ENCODE assay signal across 23 mouse cellular contexts in the genomic region with DNA sequence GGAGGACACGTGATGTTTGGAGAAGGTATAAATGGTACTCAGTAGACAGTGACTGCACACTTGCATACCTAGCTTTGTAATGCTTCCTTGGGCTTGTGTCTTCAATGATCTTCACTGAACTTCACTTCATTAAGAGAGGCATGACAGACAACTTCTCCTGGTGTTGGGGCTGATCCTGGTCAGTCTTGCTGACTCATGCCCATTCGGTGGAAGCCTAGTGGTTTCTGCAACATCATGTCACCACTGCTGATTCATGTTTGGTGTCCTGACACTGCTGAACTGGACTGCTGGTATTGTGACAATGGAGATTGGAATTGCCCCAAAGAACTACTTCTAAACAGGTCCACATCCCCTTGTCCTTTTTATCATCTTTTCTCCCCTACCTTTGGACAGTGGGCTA.
"Had no signal": no experiment of that assay in that cellular context is flagged by ENCODE, and none has a peak within 500 bp of the region (broad histone marks: within the 10 kb centered on the region; RNA-seq: fewer than 3 reads in every experiment).

No protein-coding gene starts in this region.

- H3K27me3 ChIP-seq: hindbrain, embryonic 15.5 days; kidney, embryonic 15.5 days; limb, embryonic 13.5 days; limb, embryonic 15.5 days; liver, embryonic 12.5 days had no signal

- H3K9ac ChIP-seq: forebrain, postnatal 0 days; hindbrain, embryonic 13.5 days; hindbrain, embryonic 15.5 days; kidney, embryonic 15.5 days; limb, embryonic 13.5 days; limb, embryonic 15.5 days; liver, embryonic 12.5 days had no signal

- H3K36me3 ChIP-seq: hindbrain, embryonic 13.5 days; hindbrain, embryonic 15.5 days; kidney, embryonic 15.5 days; limb, embryonic 13.5 days; limb, embryonic 15.5 days; liver, embryonic 12.5 days had no signal

- DNase-seq: forebrain, postnatal 0 days; gastrocnemius, postnatal 14 days; gastrocnemius, postnatal 36 days; heart, adult 2 months; heart, postnatal 10 days; heart, postnatal 36 days; kidney, adult 11 months; kidney, adult 2 months; kidney, adult 9 months; kidney, postnatal 14 days; kidney, postnatal 36 days; layer of hippocampus, adult 9-11 months; layer of hippocampus, postnatal 36 days; left cerebral cortex, postnatal 4 days had no signal

- ATAC-seq: forebrain, postnatal 0 days; hindbrain, postnatal 0 days; intestine, embryonic 16.5 days; liver, embryonic 12.5 days had no signal

- H3K27ac ChIP-seq: heart, adult 2 months; hindbrain, embryonic 13.5 days; hindbrain, embryonic 15.5 days; hindbrain, postnatal 0 days; kidney, embryonic 15.5 days; kidney, postnatal 0 days; limb, embryonic 13.5 days; limb, embryonic 15.5 days; liver, embryonic 12.5 days had no signal

- H3K4me3 ChIP-seq: heart, adult 2 months; hindbrain, embryonic 13.5 days; hindbrain, embryonic 15.5 days; kidney, embryonic 15.5 days; limb, embryonic 13.5 days; limb, embryonic 15.5 days; liver, embryonic 12.5 days had no signal

- H3K4me1 ChIP-seq: limb, embryonic 15.5 days had no signal

- H3K4me2 ChIP-seq: hindbrain, embryonic 13.5 days; hindbrain, embryonic 15.5 days; kidney, embryonic 15.5 days; limb, embryonic 13.5 days; limb, embryonic 15.5 days; liver, embryonic 12.5 days had no signal

- H3K9me3 ChIP-seq: hindbrain, embryonic 13.5 days; hindbrain, embryonic 15.5 days; kidney, embryonic 15.5 days; limb, embryonic 13.5 days; limb, embryonic 15.5 days; liver, embryonic 12.5 days had no signal
